Mouse (Mus musculus): Measurements from ENCODE around the gene Tmbim6. TPM values are rescaled to one million over a fixed set of nuclear protein-coding genes. Genes with fewer than 3 reads are reported as not detected.

Gene Tmbim6
- polyA plus RNA-seq, 1 experiment from 2014 or later, result 516 TPM

- no peaks in the 10 kb centered on the region for H3K27me3 ChIP-seq
- H3K4me2 ChIP-seq, result no peak overlapping the region
- peaks cover 52% of the 10 kb centered on the region for H3K36me3 ChIP-seq
- ATAC-seq (replicated peaks; ENCODE audit: low FRiP score), result no peak
- H3K9me3 ChIP-seq (replicated peaks), result no peaks in the 10 kb centered on the region
- H3K9ac ChIP-seq, result no peak overlapping the region
- no peak overlapping the region for H3K4me3 ChIP-seq (replicated peaks)
- whole genome bisulfite sequencing, result 82% methylated on average over 23 of the region's 23 CpGs
- peaks cover 46% of the 10 kb centered on the region for H3K4me1 ChIP-seq
- H3K27ac ChIP-seq, result 0 out of 2 replicates have a peak overlapping the region, but pooled peaks have one; percentile 95
Measured at GRCm38 (mm10) chr15:99422551-99422950, 29.9 kb downstream of the Tmbim6 start.

- ATAC-seq (replicated peaks; ENCODE audit: low FRiP score), result no peak
- WGBS, result 92% methylated on average over 10 of the region's 10 CpGs
- no peak overlapping the region for H3K9ac ChIP-seq
- H3K36me3 ChIP-seq, result peaks cover 58% of the 10 kb centered on the region
- peaks cover 40% of the 10 kb centered on the region for H3K4me1 ChIP-seq
- H3K9me3 ChIP-seq (replicated peaks), result no peaks in the 10 kb centered on the region
- H3K4me2 ChIP-seq, result no peak overlapping the region
- H3K4me3 ChIP-seq (replicated peaks), result no peak overlapping the region
- no peaks in the 10 kb centered on the region for H3K27me3 ChIP-seq
- H3K27ac ChIP-seq, result 0 out of 2 replicates have a peak overlapping the region, but pooled peaks have one; percentile 9
Measured at GRCm38 (mm10) chr15:99423131-99423530, 30.4 kb downstream of the Tmbim6 start.

GRCm38 (mm10) chr15:99423884-99424283 is 31.2 kb downstream of the Tmbim6 start:
- Histone ChIP-seq H3K4me1 (peaks cover 40% of the 10 kb centered on the region), H3K36me3 (peaks cover 65% of the 10 kb centered on the region), H3K27me3 (no peaks in the 10 kb centered on the region), H3K27ac (no peak overlapping the region), H3K4me2 (no peak overlapping the region), H3K4me3 (replicated peaks) (no peak overlapping the region), H3K9me3 (replicated peaks) (no peaks in the 10 kb centered on the region), H3K9ac (no peak overlapping the region)
- 86% methylated on average over 9 of the region's 9 CpGs for WGBS
- ATAC-seq (replicated peaks; ENCODE audit: low FRiP score), result no peak

DNA sequence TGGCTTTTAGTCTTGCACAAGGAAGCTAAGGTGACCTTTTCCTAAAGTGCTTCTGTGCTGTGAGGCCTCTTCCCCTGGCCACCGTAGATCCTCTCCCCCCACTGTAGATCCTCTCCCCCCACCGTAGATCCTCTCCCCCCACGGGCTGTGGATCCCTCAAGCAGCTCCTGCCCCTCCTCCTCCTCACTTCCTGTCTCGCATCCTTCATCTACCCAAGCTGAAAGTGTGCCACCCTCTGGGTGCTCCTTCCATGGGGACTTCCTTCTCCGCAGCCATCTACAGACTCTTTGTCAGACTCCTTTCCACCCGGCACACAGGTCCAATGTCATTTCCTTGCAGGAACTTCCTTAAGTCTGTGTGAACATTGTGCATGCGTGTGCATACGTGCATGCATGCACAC is 37.7 kb downstream of the Tmbim6 start:
- peaks cover 62% of the 10 kb centered on the region for H3K4me1 ChIP-seq
- WGBS, result 77% methylated on average over 8 of the region's 8 CpGs
- H3K4me2 ChIP-seq, result no peak overlapping the region
- no peaks in the 10 kb centered on the region for H3K9me3 ChIP-seq (replicated peaks)
- no peak overlapping the region for H3K4me3 ChIP-seq (replicated peaks)
- no peak overlapping the region for H3K9ac ChIP-seq
- no peak for ATAC-seq (replicated peaks; ENCODE audit: low FRiP score)
- H3K27me3 ChIP-seq, result no peaks in the 10 kb centered on the region
- peaks cover 71% of the 10 kb centered on the region for H3K36me3 ChIP-seq
- H3K27ac ChIP-seq, result peak overlapping the region; percentile 78; the same call in 1 of the 2 replicates

DNA sequence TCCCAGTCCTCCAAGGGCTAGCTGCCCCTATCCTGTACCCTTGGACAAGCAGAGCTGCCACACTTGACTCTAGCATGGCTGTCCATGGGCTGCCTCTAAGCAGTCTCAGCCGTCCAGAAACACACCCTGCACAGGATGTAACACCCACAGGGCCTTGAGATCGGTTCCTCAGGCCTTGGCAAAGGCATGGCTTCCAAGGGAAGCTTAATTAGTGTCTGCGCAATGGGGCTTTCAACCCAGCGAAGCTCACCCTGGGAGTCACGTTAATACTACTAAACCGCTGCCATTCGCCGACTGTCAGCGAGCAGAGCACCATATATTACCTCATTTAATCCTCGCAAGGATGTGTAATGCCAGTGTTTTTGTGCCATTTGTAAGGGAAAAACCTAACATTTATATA is 38.4 kb downstream of the Tmbim6 start:
- ATAC-seq (replicated peaks; ENCODE audit: low FRiP score), result no peak
- Histone ChIP-seq H3K4me1 (peaks cover 67% of the 10 kb centered on the region), H3K27me3 (no peaks in the 10 kb centered on the region), H3K9me3 (replicated peaks) (no peaks in the 10 kb centered on the region), H3K4me2 (no peak overlapping the region), H3K4me3 (replicated peaks) (no peak overlapping the region), H3K27ac (peak overlapping the region; percentile 78), H3K36me3 (peaks cover 64% of the 10 kb centered on the region), H3K9ac (no peak overlapping the region)
- 85% methylated on average over 10 of the region's 10 CpGs for WGBS

DNA sequence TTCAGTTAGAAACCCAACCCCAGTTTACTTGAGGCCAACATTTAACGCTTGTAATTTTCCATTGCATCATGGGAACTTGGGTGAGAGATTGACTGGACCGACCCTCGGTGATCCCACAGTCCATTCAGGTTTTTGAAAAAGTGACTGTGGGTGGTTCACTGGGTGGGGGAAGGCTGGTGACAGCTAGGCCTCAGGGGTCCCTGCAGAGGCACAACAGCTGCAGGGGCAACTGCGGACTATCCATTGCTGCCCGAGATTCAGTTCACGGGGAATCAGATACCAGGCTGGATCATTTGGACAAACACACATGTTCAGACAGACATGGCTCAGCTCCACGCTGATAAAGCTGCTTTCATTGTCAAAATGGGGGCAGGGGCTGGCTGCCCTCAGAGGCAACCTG is 38.8 kb downstream of the Tmbim6 start:
- WGBS, result 55% methylated on average over 7 of the region's 7 CpGs
- Histone ChIP-seq H3K27me3 (no peaks in the 10 kb centered on the region), H3K27ac (peak overlapping the region; percentile 78), H3K36me3 (peaks cover 60% of the 10 kb centered on the region), H3K4me2 (no peak overlapping the region), H3K4me1 (peaks cover 71% of the 10 kb centered on the region), H3K4me3 (replicated peaks) (no peak overlapping the region), H3K9ac (no peak overlapping the region), H3K9me3 (replicated peaks) (no peaks in the 10 kb centered on the region)
- ATAC-seq (replicated peaks; ENCODE audit: low FRiP score), result no peak

GRCm38 (mm10) chr15:99431967-99432366 is 39.3 kb downstream of the Tmbim6 start:
- H3K9me3 ChIP-seq (replicated peaks), result no peaks in the 10 kb centered on the region
- no peak overlapping the region for H3K4me2 ChIP-seq
- peak; percentile 61 for ATAC-seq (replicated peaks; ENCODE audit: low FRiP score)
- no peak overlapping the region for H3K9ac ChIP-seq
- peak overlapping the region; percentile 78 for H3K27ac ChIP-seq
- peaks cover 76% of the 10 kb centered on the region for H3K4me1 ChIP-seq
- WGBS, result 50% methylated on average over 8 of the region's 8 CpGs
- H3K27me3 ChIP-seq, result no peaks in the 10 kb centered on the region
- H3K4me3 ChIP-seq (replicated peaks), result no peak overlapping the region
- peaks cover 55% of the 10 kb centered on the region for H3K36me3 ChIP-seq

GRCm38 (mm10) chr15:99433081-99433718 is 40.5 kb downstream of the Tmbim6 start:
- Histone ChIP-seq H3K9me3 (replicated peaks) (no peaks in the 10 kb centered on the region), H3K36me3 (peaks cover 46% of the 10 kb centered on the region), H3K9ac (no peak overlapping the region), H3K27ac (no peak overlapping the region), H3K4me2 (no peak overlapping the region), H3K27me3 (no peaks in the 10 kb centered on the region), H3K4me3 (replicated peaks) (no peak overlapping the region), H3K4me1 (peaks cover 84% of the 10 kb centered on the region)
- WGBS, result 88% methylated on average over 16 of the region's 16 CpGs
- no peak for ATAC-seq (replicated peaks; ENCODE audit: low FRiP score)

GRCm38 (mm10) chr15:99433913-99434312 is 41.2 kb downstream of the Tmbim6 start:
- Histone ChIP-seq H3K9me3 (replicated peaks) (no peaks in the 10 kb centered on the region), H3K27ac (no peak overlapping the region), H3K36me3 (peaks cover 46% of the 10 kb centered on the region), H3K9ac (no peak overlapping the region), H3K27me3 (no peaks in the 10 kb centered on the region), H3K4me3 (replicated peaks) (no peak overlapping the region), H3K4me1 (peaks cover 91% of the 10 kb centered on the region), H3K4me2 (no peak overlapping the region)
- ATAC-seq (replicated peaks; ENCODE audit: low FRiP score), result no peak; the same call in 1 of the 2 replicates
- WGBS, result 66% methylated on average over 12 of the region's 12 CpGs

DNA sequence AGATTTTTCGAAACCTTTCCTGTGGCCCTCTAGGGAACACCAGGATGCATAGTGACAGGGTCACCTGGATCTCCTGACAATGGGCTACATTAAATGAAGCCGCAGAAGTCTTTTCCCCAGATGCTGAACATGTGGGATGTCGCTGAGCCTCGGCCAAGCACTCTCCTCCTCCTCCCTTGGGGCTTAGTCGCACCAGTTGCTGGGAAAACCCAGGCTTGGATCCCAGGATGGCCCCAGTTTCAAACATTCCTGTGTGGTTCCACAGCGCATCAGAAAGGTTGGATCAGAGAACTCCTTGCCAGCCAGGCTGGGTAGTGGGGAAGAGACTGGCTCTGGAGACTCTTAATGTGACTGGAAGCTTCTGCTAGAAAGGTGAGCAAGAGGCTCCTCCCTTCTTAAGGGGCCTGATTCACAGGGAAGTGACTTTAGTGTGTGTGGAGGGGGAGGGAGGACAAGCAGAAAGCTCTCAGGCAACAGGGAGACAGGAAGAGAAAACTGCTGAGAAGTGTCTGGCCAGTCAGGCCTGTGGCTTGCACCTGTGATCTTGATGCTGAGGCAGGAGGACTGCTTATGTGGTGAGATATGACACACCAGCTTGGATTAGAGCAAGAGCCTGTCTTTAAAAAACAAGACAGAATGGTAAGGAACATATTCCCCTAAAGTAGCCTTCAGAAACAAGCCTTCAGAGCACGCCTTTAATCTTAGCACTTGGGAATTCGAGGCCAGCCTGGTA is 46.5 kb downstream of the Tmbim6 start:
- H3K9ac ChIP-seq, result no peak overlapping the region

DNA sequence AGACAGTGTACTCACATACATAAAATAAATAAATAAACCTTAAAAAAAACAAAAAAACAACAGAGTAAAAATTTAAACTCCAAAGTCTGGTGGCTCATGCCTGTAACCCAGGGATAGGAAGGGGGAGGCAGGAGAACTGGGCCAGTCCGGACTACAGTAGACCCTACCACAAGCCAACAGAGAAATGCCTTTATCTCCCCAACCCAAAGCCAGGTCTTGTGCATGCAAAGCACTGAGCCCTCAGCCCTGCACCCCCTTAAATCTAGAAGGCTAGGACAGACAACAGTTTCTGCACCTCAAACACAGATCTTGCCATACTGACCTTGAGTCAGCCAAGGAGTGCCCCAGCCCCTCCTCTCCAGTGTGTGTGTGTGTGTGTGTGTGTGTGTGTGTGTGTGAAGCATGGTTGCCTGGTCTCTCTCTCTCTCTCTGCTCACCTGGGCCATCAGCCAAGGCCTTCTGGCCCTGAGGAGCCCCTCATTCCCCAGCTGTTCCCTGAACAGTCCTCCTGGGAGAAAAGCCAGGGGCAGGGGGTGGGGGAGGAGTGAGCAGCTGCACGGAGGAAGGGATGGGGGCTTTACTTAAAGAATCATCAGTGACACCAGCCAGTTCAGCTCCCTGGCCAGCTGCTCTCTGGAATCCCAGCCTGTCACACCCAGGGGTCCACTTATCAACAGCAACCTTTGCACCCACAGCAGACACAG is 47.6 kb downstream of the Tmbim6 start:
- peaks cover 72% of the 10 kb centered on the region for H3K4me1 ChIP-seq

More for the DNA sequence above, 46.5 kb downstream of the Tmbim6 start:
- H3K4me2 ChIP-seq, result no peak overlapping the region
- no peaks in the 10 kb centered on the region for H3K27me3 ChIP-seq
- H3K4me3 ChIP-seq (replicated peaks), result no peak overlapping the region
- no peak overlapping the region for H3K27ac ChIP-seq
- H3K36me3 ChIP-seq, result peaks cover 13% of the 10 kb centered on the region; the same call in 1 of the 2 replicates
- peaks cover 81% of the 10 kb centered on the region for H3K4me1 ChIP-seq
- no peaks in the 10 kb centered on the region for H3K9me3 ChIP-seq (replicated peaks)
- WGBS, result 77% methylated on average over 8 of the region's 8 CpGs
- ATAC-seq (replicated peaks; ENCODE audit: low FRiP score), result no peak

More for the DNA sequence above, 47.6 kb downstream of the Tmbim6 start:
- Histone ChIP-seq H3K9me3 (replicated peaks) (no peaks in the 10 kb centered on the region), H3K4me3 (replicated peaks) (no peak overlapping the region), H3K4me2 (no peak overlapping the region), H3K27me3 (no peaks in the 10 kb centered on the region), H3K36me3 (peaks cover 18% of the 10 kb centered on the region; the same call in 1 of the 2 replicates), H3K9ac (no peak overlapping the region), H3K27ac (peak overlapping the region; percentile 70)
- ATAC-seq (replicated peaks; ENCODE audit: low FRiP score), result peak; percentile 66
- WGBS, result 42% methylated on average over 2 of the region's 2 CpGs
